Mouse (Mus musculus): Measurements from ENCODE around the gene Gpr135.

DNA sequence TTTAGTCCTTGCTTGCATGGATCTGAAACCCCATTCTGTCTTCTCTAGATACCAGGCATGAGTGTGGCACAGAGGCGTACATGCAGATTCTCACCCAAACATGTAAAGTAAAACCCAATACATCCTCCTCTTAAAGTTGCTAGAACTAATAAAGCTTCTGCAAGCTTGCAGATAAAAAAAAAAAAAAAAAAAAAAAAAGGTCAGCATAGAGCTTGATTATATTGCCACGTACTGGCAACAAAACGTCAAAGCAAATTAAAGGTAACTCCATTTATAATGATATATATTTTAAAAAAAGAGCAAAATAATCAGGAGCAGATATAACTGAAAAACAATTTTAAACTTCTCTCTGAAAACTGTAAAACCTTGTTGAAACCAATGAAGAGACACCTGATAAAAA lies 29.7 kb downstream of the Gpr135 start:
- no peak for TF ChIP-seq CTCF (IDR thresholded peaks at IDR 0.05; ENCODE audit: borderline replicate concordance, extremely low read depth, insufficient read depth, insufficient read length)
- no peak for TF ChIP-seq POLR2A (IDR thresholded peaks at IDR 0.05; ENCODE audit: borderline replicate concordance, extremely low read depth, insufficient read depth, insufficient read length, poor library complexity, severe bottlenecking)
